Mouse (Mus musculus): Measurements from ENCODE around the gene Lrrc42.

DNA sequence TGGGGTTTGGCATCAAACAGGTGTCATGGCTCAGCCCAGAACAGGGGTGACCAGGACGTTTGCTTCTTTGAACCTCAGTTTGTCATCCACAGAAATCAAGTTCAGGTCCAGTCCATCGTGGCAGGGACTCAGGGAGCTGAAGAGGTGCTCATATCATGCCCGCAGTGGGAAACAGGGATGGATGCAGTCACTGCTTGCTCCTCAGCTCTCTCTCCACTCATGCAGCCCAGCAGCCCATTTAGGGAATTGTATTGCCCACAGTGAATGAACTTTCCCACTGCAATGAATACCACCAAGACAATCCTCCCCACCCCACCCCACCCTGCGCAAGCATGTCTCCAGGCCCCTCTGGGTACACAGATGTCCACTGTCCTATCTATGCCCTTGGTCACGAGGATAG lies 41.4 kb downstream of the Lrrc42 start:
- TF ChIP-seq CTCF (IDR thresholded peaks at IDR 0.05; ENCODE audit: insufficient read depth, low read length), result no peak
- no peak for TF ChIP-seq POLR2A (IDR thresholded peaks at IDR 0.05; ENCODE audit: borderline replicate concordance, extremely low read depth, low read depth, low read length)
